ENCODE assay signal across 8 mouse cellular contexts in genomic region chr7:141462333-141462821, GRCm38 (mm10). TPM values are rescaled to one million over a fixed set of nuclear protein-coding genes. Genes with fewer than 3 reads are reported as not detected.
DNase-seq lines count a peak whose midpoint lies in the region; ATAC-seq and TF ChIP-seq lines count a peak whose summit lies in the region.

No protein-coding gene starts in this region.

- H3K36me3 ChIP-seq in heart, postnatal 0 days (replicated peaks; ENCODE audit: control insufficient read depth, insufficient read depth, low read length): peaks cover 30% of the 10 kb centered on the region
- H3K36me3 ChIP-seq in limb, embryonic 11.5 days (ENCODE audit: control insufficient read depth, insufficient read depth, low read length): no peaks in the 10 kb centered on the region
- H3K36me3 ChIP-seq in midbrain, embryonic 14.5 days (ENCODE audit: control insufficient read depth, insufficient read depth, low read length): peaks cover 13% of the 10 kb centered on the region

- peak; percentile 18 for DNase-seq in adrenal gland, adult 8-10 months
- DNase-seq in adrenal gland, postnatal 36 days: no peak
- DNase-seq in NIH3T3 (ENCODE audit: low read depth): peak; percentile 65
- no peak for DNase-seq in heart, postnatal 0 days (ENCODE audit: low spot score)
- peak; percentile 41 for DNase-seq in limb, embryonic 11.5 days (ENCODE audit: low spot score)
- DNase-seq in midbrain, embryonic 14.5 days: no peak
- no peak for DNase-seq in thymus, postnatal 25 days
- no peak for DNase-seq in ovary, postnatal 14 days (ENCODE audit: low spot score)

- 31% methylated on average over 5 of the region's 5 CpGs for WGBS in heart, postnatal 0 days
- 3% methylated on average over 5 of the region's 5 CpGs for WGBS in limb, embryonic 11.5 days
- 24% methylated on average over 5 of the region's 5 CpGs for WGBS in midbrain, embryonic 14.5 days

- peaks cover 16% of the 10 kb centered on the region; the same call in 1 of the 2 replicates for H3K27me3 ChIP-seq in heart, postnatal 0 days (ENCODE audit: control insufficient read depth, insufficient read depth, low read length)
- H3K27me3 ChIP-seq in limb, embryonic 11.5 days (ENCODE audit: control insufficient read depth, insufficient read depth, low read length): peaks cover 48% of the 10 kb centered on the region
- peaks cover 73% of the 10 kb centered on the region for H3K27me3 ChIP-seq in midbrain, embryonic 14.5 days (ENCODE audit: control insufficient read depth, insufficient read depth, low read length)

- peak overlapping the region; percentile 77 for H3K27ac ChIP-seq in heart, postnatal 0 days (ENCODE audit: low read depth)
- no peak overlapping the region for H3K27ac ChIP-seq in limb, embryonic 11.5 days (replicated peaks; ENCODE audit: low read depth, low read length)
- no peak overlapping the region for H3K27ac ChIP-seq in midbrain, embryonic 14.5 days (replicated peaks; ENCODE audit: low read depth, low read length)

- no peak for TF ChIP-seq CTCF in heart, postnatal 0 days (IDR thresholded peaks at IDR 0.05; ENCODE audit: low read depth)

- peak overlapping the region; percentile 98 for H3K4me2 ChIP-seq in heart, postnatal 0 days (ENCODE audit: low read depth, low read length)
- H3K4me2 ChIP-seq in limb, embryonic 11.5 days (ENCODE audit: low read depth, severe bottlenecking): peak overlapping the region; percentile 53
- peak overlapping the region; percentile 56 for H3K4me2 ChIP-seq in midbrain, embryonic 14.5 days (ENCODE audit: low read length)

- no peak for ATAC-seq in heart, postnatal 0 days (ENCODE audit: insufficient read depth, low read depth)
- ATAC-seq in limb, embryonic 11.5 days (ENCODE audit: insufficient number of reproducible peaks, low FRiP score, low TSS enrichment, low read depth): no peak
- no peak for ATAC-seq in midbrain, embryonic 14.5 days (ENCODE audit: low FRiP score, low TSS enrichment)

- no peak for TF ChIP-seq EP300 in heart, postnatal 0 days (IDR thresholded peaks at IDR 0.05; ENCODE audit: low read depth)

- no peaks in the 10 kb centered on the region for H3K9me3 ChIP-seq in heart, postnatal 0 days (replicated peaks; ENCODE audit: control insufficient read depth, low read length)
- no peaks in the 10 kb centered on the region for H3K9me3 ChIP-seq in limb, embryonic 11.5 days (ENCODE audit: control insufficient read depth, low read length)
- H3K9me3 ChIP-seq in midbrain, embryonic 14.5 days (ENCODE audit: control insufficient read depth, low read length): no peaks in the 10 kb centered on the region

- H3K9ac ChIP-seq in heart, postnatal 0 days (replicated peaks; ENCODE audit: low read depth, low read length): peak overlapping the region; percentile 76
- no peak overlapping the region for H3K9ac ChIP-seq in limb, embryonic 11.5 days (ENCODE audit: low read length)
- no peak overlapping the region; the same call in 1 of the 2 replicates for H3K9ac ChIP-seq in midbrain, embryonic 14.5 days (replicated peaks; ENCODE audit: low read length)

- peaks cover 16% of the 10 kb centered on the region for H3K4me1 ChIP-seq in heart, postnatal 0 days (ENCODE audit: control insufficient read depth, insufficient read depth)
- H3K4me1 ChIP-seq in limb, embryonic 11.5 days (ENCODE audit: control insufficient read depth, insufficient read depth, low read length): peaks cover 25% of the 10 kb centered on the region
- H3K4me1 ChIP-seq in midbrain, embryonic 14.5 days (ENCODE audit: control insufficient read depth, insufficient read depth, low read length): peaks cover 6% of the 10 kb centered on the region; the same call in 1 of the 2 replicates

- H3K4me3 ChIP-seq in heart, postnatal 0 days (ENCODE audit: low read depth, low read length): peak overlapping the region; percentile 63
- H3K4me3 ChIP-seq in limb, embryonic 11.5 days (ENCODE audit: low read depth, low read length): peak overlapping the region; percentile 23; the same call in 1 of the 2 replicates
- H3K4me3 ChIP-seq in midbrain, embryonic 14.5 days (replicated peaks; ENCODE audit: low read depth, low read length): peak overlapping the region; percentile 31; the same call in 1 of the 2 replicates

RNA-seq across cellular contexts. Expression of gene Cracr2b, which starts 1.5 kb away (rescaled TPM):
- total RNA-seq in adrenal gland, adult 8-10 months (2022): 10 to 100 TPM; 11.7 to 21.1 (median 18.7) TPM
- 10 to 100 TPM in 1 of 2 experiments, 1 to 10 TPM in 1; 9.5 to 13.1 TPM for total RNA-seq in adrenal gland, postnatal 36 days (2021)
- total RNA-seq in heart, postnatal 0 days (2014; rRNA removed; ENCODE audit: low replicate concordance): 6.2 and 134 TPM in 2 replicates
- 23.9 and 24.2 TPM in 2 replicates for polyA plus RNA-seq in heart, postnatal 0 days (2015; fragmentation: Nextera tagmentation; extraction: Ambion mirVana)
- 5.3 and 6.8 TPM in 2 replicates for polyA plus RNA-seq in limb, embryonic 11.5 days (2014; fragmentation: Nextera tagmentation; extraction: Ambion mirVana)
- 3.8 and 4.6 TPM in 2 replicates for polyA plus RNA-seq in midbrain, embryonic 14.5 days (2014; fragmentation: Nextera tagmentation; extraction: Ambion mirVana)

RNA-seq across cellular contexts. Expression of gene Cd151, which starts 4.8 kb away (rescaled TPM):
- 100 to 1,000 TPM; 323 to 455 (median 409) TPM for total RNA-seq in adrenal gland, adult 8-10 months (2022)
- total RNA-seq in adrenal gland, postnatal 36 days (2021): 100 to 1,000 TPM; 331 to 418 TPM
- total RNA-seq in heart, postnatal 0 days (2014; rRNA removed; ENCODE audit: low replicate concordance): 288 and 323 TPM in 2 replicates
- polyA plus RNA-seq in heart, postnatal 0 days (2015; fragmentation: Nextera tagmentation; extraction: Ambion mirVana): 37.8 and 39.7 TPM in 2 replicates
- 27.2 and 35.7 TPM in 2 replicates for polyA plus RNA-seq in limb, embryonic 11.5 days (2014; fragmentation: Nextera tagmentation; extraction: Ambion mirVana)
- 43.8 and 44.1 TPM in 2 replicates for polyA plus RNA-seq in midbrain, embryonic 14.5 days (2014; fragmentation: Nextera tagmentation; extraction: Ambion mirVana)

RNA-seq across cellular contexts. Expression of gene Pnpla2, which starts 7.4 kb away (rescaled TPM):
- total RNA-seq in adrenal gland, adult 8-10 months (2022): 100 to 1,000 TPM; 256 to 532 (median 452) TPM
- 100 to 1,000 TPM; 875 to 879 TPM for total RNA-seq in adrenal gland, postnatal 36 days (2021)
- total RNA-seq in heart, postnatal 0 days (2014; rRNA removed; ENCODE audit: low replicate concordance): 47.9 and 63.8 TPM in 2 replicates
- 157 and 159 TPM in 2 replicates for polyA plus RNA-seq in heart, postnatal 0 days (2015; fragmentation: Nextera tagmentation; extraction: Ambion mirVana)
- 11.3 and 12.5 TPM in 2 replicates for polyA plus RNA-seq in limb, embryonic 11.5 days (2014; fragmentation: Nextera tagmentation; extraction: Ambion mirVana)
- 15.8 and 15.9 TPM in 2 replicates for polyA plus RNA-seq in midbrain, embryonic 14.5 days (2014; fragmentation: Nextera tagmentation; extraction: Ambion mirVana)

RNA-seq across cellular contexts. Expression of gene Polr2l, which starts 12.6 kb away (rescaled TPM):
- 100 to 1,000 TPM in 3 of 4 experiments, 10 to 100 TPM in 1; 99.4 to 147 (median 129) TPM for total RNA-seq in adrenal gland, adult 8-10 months (2022)
- 100 to 1,000 TPM in 1 of 2 experiments, 10 to 100 TPM in 1; 99.8 to 134 TPM for total RNA-seq in adrenal gland, postnatal 36 days (2021)
- total RNA-seq in heart, postnatal 0 days (2014; rRNA removed; ENCODE audit: low replicate concordance): 17.4 and 32.3 TPM in 2 replicates
- polyA plus RNA-seq in heart, postnatal 0 days (2015; fragmentation: Nextera tagmentation; extraction: Ambion mirVana): 77.6 and 81.3 TPM in 2 replicates
- polyA plus RNA-seq in limb, embryonic 11.5 days (2014; fragmentation: Nextera tagmentation; extraction: Ambion mirVana): 70.9 and 73.3 TPM in 2 replicates
- 75.1 and 93.3 TPM in 2 replicates for polyA plus RNA-seq in midbrain, embryonic 14.5 days (2014; fragmentation: Nextera tagmentation; extraction: Ambion mirVana)

RNA-seq across cellular contexts. Expression of gene Tspan4, which starts 12.7 kb away (rescaled TPM):
- 100 to 1,000 TPM in 2 of 4 experiments, 10 to 100 TPM in 2; 89.1 to 191 (median 124) TPM for total RNA-seq in adrenal gland, adult 8-10 months (2022)
- total RNA-seq in adrenal gland, postnatal 36 days (2021): 10 to 100 TPM; 89.1 to 94.4 TPM
- total RNA-seq in heart, postnatal 0 days (2014; rRNA removed; ENCODE audit: low replicate concordance): 84.2 and 87.8 TPM in 2 replicates
- polyA plus RNA-seq in heart, postnatal 0 days (2015; fragmentation: Nextera tagmentation; extraction: Ambion mirVana): 72.2 and 72.3 TPM in 2 replicates
- polyA plus RNA-seq in limb, embryonic 11.5 days (2014; fragmentation: Nextera tagmentation; extraction: Ambion mirVana): 21.2 and 22.3 TPM in 2 replicates
- 35.2 and 36.4 TPM in 2 replicates for polyA plus RNA-seq in midbrain, embryonic 14.5 days (2014; fragmentation: Nextera tagmentation; extraction: Ambion mirVana)

Comparison
In these comparisons a context has a peak if more than half of its experiments do, and no peak if none do; other contexts are left out.
1. DNase-seq: peak in adrenal gland, adult 8-10 months (single experiment), NIH3T3 (single experiment) and limb, embryonic 11.5 days (single experiment); none in adrenal gland, postnatal 36 days (0 of 2), heart, postnatal 0 days (single experiment), midbrain, embryonic 14.5 days (single experiment), thymus, postnatal 25 days (single experiment) and ovary, postnatal 14 days (single experiment).
2. Peak in every context shown above with its lines, with median percentiles within 50 percentile points of each other: H3K4me2 ChIP-seq and H3K4me3 ChIP-seq.